Mouse (Mus musculus) lung, postnatal 0 days (tissue): Measurements from ENCODE around the gene Cemip2. TPM values are rescaled to one million over a fixed set of nuclear protein-coding genes. Genes with fewer than 3 reads are reported as not detected.
A peak's percentile ranks its signal among the peaks of the same experiment; 100 is the strongest.

Source experiments
- ATAC-seq: fragments of 200-750 bp; cut with Nextera tagmentation; 2 replicates; pipeline ENCODE4 v1.8.0; 2017; ENCODE audit warnings: moderate library complexity
- DNase-seq: peaks from one replicate; pipeline ENCODE4 v3.0.0-alpha.2; 2016; ENCODE audit warnings: low spot score
- H3K27ac ChIP-seq: fragments of 300-500 bp; sonication (generic); 2 replicates; pipeline ENCODE4 v1.5.1; 2014; ENCODE audit warnings: antibody characterized with exemption, mild to moderate bottlenecking, low read length, mixed read lengths
- H3K27me3 ChIP-seq: fragments of 300-500 bp; sonication (generic); replicated peaks from 2 replicates; pipeline ENCODE4 v1.6.1; 2014; ENCODE audit warnings: low read length, mixed read lengths; ENCODE audit not compliant: insufficient read depth
- H3K36me3 ChIP-seq: fragments of 300-500 bp; sonication (generic); 2 replicates; pipeline ENCODE4 v1.6.1; 2014; ENCODE audit warnings: low read length, mixed read lengths; ENCODE audit not compliant: insufficient read depth
- H3K4me1 ChIP-seq: fragments of 300-500 bp; sonication (generic); 2 replicates; pipeline ENCODE4 v1.6.1; 2014; ENCODE audit warnings: antibody characterized with exemption, low read depth, low read length, mixed read lengths; ENCODE audit not compliant: insufficient read depth
- H3K4me2 ChIP-seq: fragments of 300-500 bp; sonication (generic); replicated peaks from 2 replicates; pipeline ENCODE4 v1.6.1; 2014; ENCODE audit warnings: low read depth, mild to moderate bottlenecking, low read length, moderate library complexity, mixed read lengths
- H3K4me3 ChIP-seq: fragments of 300-500 bp; sonication (generic); 2 replicates; pipeline ENCODE4 v1.5.1; 2014; ENCODE audit warnings: low read depth, low read length
- H3K9ac ChIP-seq: fragments of 300-500 bp; sonication (generic); replicated peaks from 2 replicates; pipeline ENCODE4 v1.6.1; 2014; ENCODE audit warnings: low read depth, mild to moderate bottlenecking
- H3K9me3 ChIP-seq: fragments of 300-500 bp; sonication (generic); 2 replicates; pipeline ENCODE4 v1.6.1; 2016; ENCODE audit warnings: low read length, mixed read lengths
- CTCF ChIP-seq: IDR thresholded peaks from 2 replicates; pipeline ENCODE4 v1.5.1; 2016; ENCODE audit warnings: antibody characterized with exemption, mild to moderate bottlenecking
- EP300 ChIP-seq: IDR thresholded peaks from 2 replicates; pipeline ENCODE4 v1.6.1; 2016; ENCODE audit warnings: antibody characterized with exemption, mild to moderate bottlenecking, control low read depth
- WGBS: fragments of 180-500 bp; shearing (Covaris S2); extraction: QIAGEN DNeasy Blood & Tissue Kit; methylation state at CpG from one replicate; pipeline ENCODE4 v1.1.7; 2014; 5-methylcytosine and 5-hydroxymethylcytosine counted together
- polyA plus RNA-seq: library from polyadenylated mRNA; unstranded; fragments of >200 nt; fragmentation: Nextera tagmentation; extraction: Ambion mirVana; gene quantifications from 2 replicates; pipeline ENCODE4 v1.2.1, GENCODE M21; 2015

Gene Cemip2
- polyA plus RNA-seq, 1 experiment from 2014 or later = 46.7 TPM

- ATAC-seq (peak; percentile 43; the same call in 1 of the 2 replicates), DNase-seq (no peak)
- H3K9me3 ChIP-seq = no peaks in the 10 kb centered on the region
- no peak overlapping the region for H3K4me2 ChIP-seq
- H3K36me3 ChIP-seq = 0 out of 2 replicates have a peak, but pooled peaks cover 4% of the 10 kb centered on the region
- no peak overlapping the region for H3K27ac ChIP-seq
- TF ChIP-seq CTCF (no peak), EP300 (no peak)
- H3K4me3 ChIP-seq = no peak overlapping the region
- WGBS = 65% methylated on average over 6 of the region's 6 CpGs
- H3K4me1 ChIP-seq = no peaks in the 10 kb centered on the region
- no peak overlapping the region for H3K9ac ChIP-seq
- H3K27me3 ChIP-seq = no peaks in the 10 kb centered on the region
Observed at GRCm38 (mm10) chr19:21789676-21790075, 11.5 kb downstream of the Cemip2 start.

DNA sequence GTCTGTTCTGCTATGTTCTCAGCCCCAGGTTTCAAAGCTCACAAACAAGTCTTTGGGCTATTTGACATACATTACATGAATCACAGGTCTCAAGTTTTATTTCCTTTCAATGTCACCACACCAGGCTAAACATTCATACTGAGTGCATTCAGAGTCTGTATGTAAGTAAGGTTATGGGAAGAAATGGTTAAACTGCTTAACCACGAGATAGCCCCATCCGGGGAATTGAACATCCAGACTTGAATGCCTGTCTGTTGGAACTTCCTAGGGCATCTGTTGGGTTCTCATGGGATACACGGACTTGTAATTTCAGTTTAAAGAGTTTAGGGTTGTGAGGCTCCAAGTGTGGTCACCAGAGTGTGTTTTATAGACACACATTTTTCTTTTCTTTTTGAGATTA, 13.2 kb downstream of the Cemip2 start:
- Histone ChIP-seq H3K4me3 (no peak overlapping the region), H3K9me3 (no peaks in the 10 kb centered on the region), H3K4me2 (no peak overlapping the region), H3K4me1 (no peaks in the 10 kb centered on the region), H3K36me3 (0 out of 2 replicates have a peak, but pooled peaks cover 4% of the 10 kb centered on the region), H3K27ac (no peak overlapping the region), H3K9ac (no peak overlapping the region), H3K27me3 (no peaks in the 10 kb centered on the region)
- ATAC-seq (no peak), DNase-seq (no peak)
- 84% methylated on average over 3 of the region's 3 CpGs for WGBS
- TF ChIP-seq CTCF (no peak), EP300 (no peak)

GRCm38 (mm10) chr19:21791826-21792225, 13.7 kb downstream of the Cemip2 start:
- no peak overlapping the region for H3K9ac ChIP-seq
- no peak overlapping the region for H3K27ac ChIP-seq
- whole genome bisulfite sequencing = 90% methylated on average over 4 of the region's 4 CpGs
- no peaks in the 10 kb centered on the region for H3K9me3 ChIP-seq
- no peaks in the 10 kb centered on the region for H3K4me1 ChIP-seq
- ATAC-seq (no peak), DNase-seq (no peak)
- no peak overlapping the region for H3K4me2 ChIP-seq
- H3K27me3 ChIP-seq = no peaks in the 10 kb centered on the region
- 0 out of 2 replicates have a peak, but pooled peaks cover 4% of the 10 kb centered on the region for H3K36me3 ChIP-seq
- no peak overlapping the region for H3K4me3 ChIP-seq
- TF ChIP-seq CTCF (no peak), EP300 (no peak)

DNA sequence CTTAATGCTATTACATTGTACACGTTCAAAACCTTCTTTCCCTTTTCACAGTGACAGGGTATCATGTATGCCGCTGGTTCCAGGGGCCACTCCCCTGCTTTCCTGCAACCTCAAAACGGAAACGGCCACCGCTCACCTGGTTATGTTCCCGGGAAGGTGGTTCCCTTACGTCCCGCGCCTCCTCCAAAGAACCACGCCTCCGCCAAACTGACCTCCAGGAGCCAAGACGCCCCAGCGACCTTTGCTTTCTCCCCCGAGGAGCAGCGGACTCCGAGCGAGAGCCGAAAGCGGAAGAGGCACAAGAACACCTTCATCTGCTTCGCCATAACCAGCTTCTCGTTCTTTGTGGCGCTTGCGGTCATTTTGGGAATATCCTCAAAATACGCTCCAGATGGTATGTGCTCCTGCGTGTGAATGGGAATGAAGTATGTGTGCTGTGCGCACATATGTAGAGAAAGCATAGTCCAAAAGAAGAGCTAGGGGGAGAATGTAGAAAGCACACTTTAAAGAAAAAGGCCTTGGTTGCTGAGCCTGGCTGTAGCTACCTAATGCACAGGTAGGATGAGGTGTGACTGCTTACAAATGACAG, 14.5 kb downstream of the Cemip2 start:
- 89% methylated on average over 26 of the region's 26 CpGs for WGBS
- no peak overlapping the region for H3K27ac ChIP-seq
- H3K9ac ChIP-seq = no peak overlapping the region
- no peak overlapping the region for H3K4me2 ChIP-seq
- H3K4me1 ChIP-seq = no peaks in the 10 kb centered on the region
- ATAC-seq = no peak
- H3K36me3 ChIP-seq = peaks cover 9% of the 10 kb centered on the region; the same call in 1 of the 2 replicates
- H3K27me3 ChIP-seq = no peaks in the 10 kb centered on the region
- no peak for DNase-seq
- TF ChIP-seq EP300 (no peak), CTCF (no peak)
- H3K9me3 ChIP-seq = no peaks in the 10 kb centered on the region
- H3K4me3 ChIP-seq = no peak overlapping the region

DNA sequence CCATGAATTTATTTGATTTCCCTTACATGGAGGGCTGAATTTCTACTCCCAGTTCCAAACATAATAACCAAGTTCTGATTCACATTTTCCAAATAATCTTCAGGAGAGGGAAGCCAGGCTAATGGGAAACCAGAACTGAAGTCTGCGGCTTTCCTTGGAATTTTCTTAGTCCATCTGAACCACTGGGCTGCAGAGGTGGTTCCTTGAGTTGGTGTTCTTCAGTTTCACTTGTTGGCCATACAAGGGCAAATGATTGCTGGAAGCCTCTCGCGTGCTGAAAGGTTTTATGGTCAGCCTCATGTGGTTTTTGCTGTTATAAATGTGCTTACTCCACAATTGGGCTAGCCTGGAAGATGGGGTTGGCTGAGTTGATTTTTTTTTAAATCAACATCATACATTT, 16.4 kb downstream of the Cemip2 start:
- Histone ChIP-seq H3K9me3 (no peaks in the 10 kb centered on the region), H3K4me3 (no peak overlapping the region), H3K27me3 (no peaks in the 10 kb centered on the region), H3K4me1 (no peaks in the 10 kb centered on the region), H3K36me3 (peaks cover 14% of the 10 kb centered on the region; the same call in 1 of the 2 replicates), H3K9ac (no peak overlapping the region), H3K4me2 (no peak overlapping the region), H3K27ac (no peak overlapping the region)
- ATAC-seq = no peak
- DNase-seq = no peak
- no peak for TF ChIP-seq EP300
- no peak for TF ChIP-seq CTCF
- 94% methylated on average over 3 of the region's 3 CpGs for WGBS

GRCm38 (mm10) chr19:21796333-21796732, 18.2 kb downstream of the Cemip2 start:
- H3K9ac ChIP-seq = no peak overlapping the region
- TF ChIP-seq CTCF (no peak), EP300 (no peak)
- H3K4me3 ChIP-seq = no peak overlapping the region
- DNase-seq (no peak), ATAC-seq (no peak)
- H3K27ac ChIP-seq = no peak overlapping the region
- no peaks in the 10 kb centered on the region for H3K4me1 ChIP-seq
- WGBS = 81% methylated on average over 5 of the region's 5 CpGs
- H3K9me3 ChIP-seq = no peaks in the 10 kb centered on the region
- H3K36me3 ChIP-seq = peaks cover 14% of the 10 kb centered on the region; the same call in 1 of the 2 replicates
- no peaks in the 10 kb centered on the region for H3K27me3 ChIP-seq
- H3K4me2 ChIP-seq = no peak overlapping the region
